Mouse (Mus musculus) forebrain, embryonic 15.5 days (tissue): Measurements from ENCODE around the gene Srsf2. TPM values are rescaled to one million over a fixed set of nuclear protein-coding genes. Genes with fewer than 3 reads are reported as not detected.
"Not testable (repeated sequence)": the region's sequence is repeated elsewhere in the genome, so short reads cannot be mapped to it uniquely, and the experiment has no call there.

Experiments
- ATAC-seq: fragments of 200-750 bp; cut with Nextera tagmentation; replicated peaks from 2 replicates; pipeline ENCODE4 v1.8.0; 2017; ENCODE audit warnings: mild to moderate bottlenecking, moderate TSS enrichment, moderate library complexity
- H3K27ac ChIP-seq: fragments of 300-500 bp; sonication (generic); replicated peaks from 2 replicates; pipeline ENCODE4 v1.5.1; 2015; ENCODE audit warnings: mild to moderate bottlenecking, inconsistent platforms
- H3K27me3 ChIP-seq: fragments of 300-500 bp; sonication (generic); 2 replicates; pipeline ENCODE4 v1.6.1; 2015; ENCODE audit warnings: inconsistent platforms
- H3K36me3 ChIP-seq: fragments of 300-500 bp; sonication (generic); 2 replicates; pipeline ENCODE4 v1.6.1; 2015; ENCODE audit warnings: mild to moderate bottlenecking, inconsistent platforms
- H3K4me1 ChIP-seq: fragments of 300-500 bp; sonication (generic); 2 replicates; pipeline ENCODE4 v1.6.1; 2015; ENCODE audit warnings: inconsistent platforms
- H3K4me2 ChIP-seq: fragments of 300-500 bp; sonication (generic); replicated peaks from 2 replicates; pipeline ENCODE4 v1.6.1; 2015; ENCODE audit warnings: mild to moderate bottlenecking, inconsistent platforms
- H3K4me3 ChIP-seq: fragments of 300-500 bp; sonication (generic); 2 replicates; pipeline ENCODE4 v1.5.1; 2015; ENCODE audit warnings: mild to moderate bottlenecking, inconsistent platforms
- H3K9ac ChIP-seq: fragments of 300-500 bp; sonication (generic); replicated peaks from 2 replicates; pipeline ENCODE4 v1.6.1; 2015; ENCODE audit warnings: mild to moderate bottlenecking, inconsistent platforms
- H3K9me3 ChIP-seq: fragments of 300-500 bp; sonication (generic); 2 replicates; pipeline ENCODE4 v1.6.1; 2016; ENCODE audit warnings: inconsistent platforms
- WGBS: fragments of 180-500 bp; shearing (Covaris S2); methylation state at CpG from one replicate; pipeline ENCODE4 v1.1.7; 2015; ENCODE audit warnings: mixed read lengths; 5-methylcytosine and 5-hydroxymethylcytosine counted together
- polyA plus RNA-seq: library from polyadenylated mRNA; unstranded; fragments of >200 nt; fragmentation: Nextera tagmentation; extraction: Ambion mirVana; gene quantifications from 2 replicates; pipeline ENCODE4 v1.2.1, GENCODE M21; 2015

The Srsf2 gene
- 637 and 680 TPM in 2 replicates for polyA plus RNA-seq

DNA sequence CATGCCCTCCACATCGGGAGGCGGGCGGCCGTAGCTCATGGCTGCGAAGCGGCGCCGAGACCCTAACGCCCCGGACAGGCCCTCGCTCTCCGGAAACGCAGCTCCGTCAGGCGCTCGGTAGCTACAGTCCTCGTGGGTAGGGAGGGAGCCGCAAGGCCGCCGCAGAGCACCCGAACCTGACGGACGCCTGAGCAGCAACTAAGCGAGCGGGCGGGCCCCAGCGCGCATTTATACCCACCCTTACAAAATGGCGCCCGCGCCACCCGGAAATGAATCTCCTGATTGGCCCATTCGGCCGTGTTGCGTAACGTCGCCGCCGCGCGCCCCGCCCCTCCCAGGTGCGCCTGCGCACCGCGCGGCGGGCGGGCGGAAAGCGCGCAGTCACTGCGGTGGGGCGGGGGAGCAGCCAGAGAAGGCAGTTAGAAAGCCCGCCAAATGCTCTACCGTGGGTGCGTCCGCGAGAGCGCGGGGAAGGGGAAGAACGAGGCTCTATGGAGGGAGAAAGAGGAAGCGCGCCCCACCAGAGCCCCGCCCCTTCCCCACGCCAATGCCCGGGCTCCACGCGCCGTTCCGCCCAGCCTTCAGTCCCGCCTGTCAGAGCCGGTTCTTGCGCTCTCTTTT is at the start of gene Srsf2:
Gene Srsf2, minus strand, starts transcription at position 204 of the 621 bp plus-strand sequence.
- H3K9me3 ChIP-seq, result no peaks in the 10 kb centered on the region
- peak within 1 kb of the TSS; percentile 99 for H3K27ac ChIP-seq
- H3K36me3 ChIP-seq, result peaks cover 26% of the 10 kb centered on the region
- peak; percentile 90 for ATAC-seq
- H3K4me3 ChIP-seq, result peak within 1 kb of the TSS; percentile 90
- H3K4me1 ChIP-seq, result peaks cover 47% of the 10 kb centered on the region
- H3K9ac ChIP-seq, result peak within 1 kb of the TSS; percentile 84
- no peaks in the 10 kb centered on the region for H3K27me3 ChIP-seq
- WGBS, result 0% methylated on average over 74 of the region's 74 CpGs
- H3K4me2 ChIP-seq, result peak within 1 kb of the TSS; percentile 84

DNA sequence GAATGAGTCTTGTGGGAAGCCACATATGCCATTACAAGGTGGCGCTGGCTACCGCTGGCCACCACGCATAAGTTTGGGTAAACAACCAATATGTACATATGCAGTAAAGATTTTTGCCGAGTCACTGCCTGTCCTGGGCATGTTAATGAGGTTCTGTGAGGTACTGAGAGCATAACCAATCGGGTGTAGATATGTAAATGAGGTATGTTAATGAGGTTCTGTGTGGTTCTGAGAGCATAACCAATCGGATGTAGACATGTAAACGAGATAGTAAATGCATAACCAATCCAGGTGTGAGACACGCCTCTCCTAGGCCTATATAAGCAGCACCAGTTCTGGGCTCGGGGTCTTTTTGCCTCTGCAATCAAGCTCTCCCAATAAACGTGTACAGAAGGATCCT is 49.7 kb upstream of the Srsf2 start:
- not testable (repeated sequence) for H3K36me3 ChIP-seq, ATAC-seq
- 90% methylated on average over 10 of the region's 10 CpGs for WGBS

DNA sequence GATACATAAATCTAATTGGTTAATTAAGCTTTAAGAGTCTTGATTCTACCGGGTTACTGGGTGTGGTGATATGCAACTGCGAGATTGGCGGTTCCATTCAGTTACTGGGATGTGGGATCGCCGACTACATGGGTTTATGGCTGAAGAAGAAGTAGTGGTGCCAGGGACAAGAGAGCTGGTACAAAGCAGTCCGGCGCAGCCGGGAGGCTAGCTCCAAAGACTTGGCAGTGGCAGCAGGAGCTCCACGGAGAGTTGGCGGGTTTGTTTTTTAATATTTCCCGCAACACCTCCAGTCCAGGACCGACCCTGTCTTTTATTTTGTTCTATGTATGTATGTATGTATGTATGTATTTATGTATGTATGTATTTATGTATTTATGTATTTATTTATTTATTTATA is 46.4 kb upstream of the Srsf2 start:
- no peak overlapping the region for H3K27ac ChIP-seq
- no peak overlapping the region for H3K4me3 ChIP-seq
- H3K4me2 ChIP-seq, result no peak overlapping the region
- H3K27me3 ChIP-seq, result 0 out of 2 replicates have a peak, but pooled peaks cover under 1% of the 10 kb centered on the region
- ATAC-seq, result no peak
- WGBS, result 84% methylated on average over 12 of the region's 12 CpGs
- H3K36me3 ChIP-seq, result no peaks in the 10 kb centered on the region
- H3K9me3 ChIP-seq, result no peaks in the 10 kb centered on the region
- no peaks in the 10 kb centered on the region for H3K4me1 ChIP-seq
- no peak overlapping the region for H3K9ac ChIP-seq

More for the DNA sequence above, 49.7 kb upstream of the Srsf2 start:
- not testable (repeated sequence) for H3K27ac ChIP-seq, H3K9ac ChIP-seq, H3K4me2 ChIP-seq, H3K9me3 ChIP-seq, H3K4me3 ChIP-seq
- Histone ChIP-seq H3K4me1 (peaks cover 11% of the 10 kb centered on the region), H3K27me3 (peaks cover 12% of the 10 kb centered on the region; the same call in 1 of the 2 replicates)

DNA sequence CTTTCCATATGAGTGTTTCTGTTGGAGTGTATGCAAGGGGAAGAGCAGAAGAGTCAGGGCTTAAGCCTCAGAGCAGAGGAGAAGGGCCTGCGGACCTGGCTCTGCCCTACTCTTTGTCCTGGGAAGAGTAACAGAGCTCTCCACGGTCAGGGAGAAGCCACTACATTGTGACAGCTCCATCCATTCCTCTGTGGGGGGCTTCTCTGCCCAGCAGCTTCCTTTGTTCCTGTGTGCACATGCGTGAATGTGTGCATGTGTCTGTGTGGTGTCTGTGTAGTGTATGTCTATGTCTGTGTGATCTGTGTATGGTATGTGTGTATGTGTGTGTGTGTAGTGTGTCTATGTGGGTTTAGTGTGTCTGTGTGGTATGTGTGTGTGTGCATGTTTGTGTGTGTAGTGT is 42.5 kb upstream of the Srsf2 start:
- ATAC-seq, result no peak
- Histone ChIP-seq H3K27ac (no peak overlapping the region), H3K36me3 (no peaks in the 10 kb centered on the region), H3K9ac (no peak overlapping the region), H3K4me1 (peaks cover 4% of the 10 kb centered on the region; the same call in 1 of the 2 replicates), H3K9me3 (no peaks in the 10 kb centered on the region), H3K4me2 (no peak overlapping the region), H3K4me3 (no peak overlapping the region), H3K27me3 (no peaks in the 10 kb centered on the region)
- WGBS, result 46% methylated on average over 3 of the region's 3 CpGs

DNA sequence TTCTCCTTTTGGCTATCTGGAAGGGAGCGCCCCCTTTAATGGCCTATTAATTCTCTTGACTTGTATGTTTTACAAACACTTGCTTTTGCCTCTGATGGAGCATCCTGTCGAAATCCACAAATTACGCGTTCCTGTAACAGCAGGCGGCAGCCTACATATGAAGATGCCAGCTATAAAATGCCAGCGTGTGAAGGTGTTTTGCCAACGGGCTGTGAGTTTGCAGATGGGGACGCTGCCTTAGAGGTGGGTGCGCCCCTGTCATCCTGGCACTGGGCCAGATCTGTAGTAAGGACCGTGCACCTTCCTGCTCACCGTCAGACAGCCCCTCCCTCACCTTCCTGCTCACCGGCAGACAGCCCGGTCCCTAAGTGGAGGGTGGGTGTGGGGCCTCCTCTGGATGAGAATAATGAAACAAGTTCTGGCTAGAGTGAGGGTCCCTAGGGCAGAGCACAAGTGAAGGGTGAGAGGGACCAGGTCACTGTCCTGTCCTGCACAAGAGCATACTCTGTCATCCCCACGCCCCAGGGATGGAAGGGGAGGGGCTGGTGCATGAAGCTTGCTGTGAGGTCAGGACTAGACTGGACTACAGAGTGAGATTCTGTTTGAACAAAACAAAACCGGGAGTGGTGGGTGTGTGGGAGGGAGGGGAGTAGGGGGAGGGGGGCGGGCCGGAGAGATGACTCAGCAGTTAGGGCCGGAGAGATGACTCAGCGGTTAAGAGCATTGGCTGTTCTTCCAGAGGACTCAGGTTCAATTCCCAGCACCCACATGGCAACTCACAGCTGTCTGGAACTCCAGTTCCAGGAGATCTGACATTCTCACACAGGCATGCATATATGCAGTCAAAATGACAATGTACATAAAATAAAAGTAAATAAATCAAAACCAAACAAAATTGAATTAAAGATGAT is 40.9 kb upstream of the Srsf2 start:
- H3K4me1 ChIP-seq, result peaks cover 4% of the 10 kb centered on the region; the same call in 1 of the 2 replicates
- H3K36me3 ChIP-seq, result no peaks in the 10 kb centered on the region
- no peaks in the 10 kb centered on the region for H3K27me3 ChIP-seq
- H3K4me3 ChIP-seq, result no peak overlapping the region
- no peak overlapping the region for H3K9ac ChIP-seq
- no peak for ATAC-seq
- H3K9me3 ChIP-seq, result no peaks in the 10 kb centered on the region
- 67% methylated on average over 19 of the region's 19 CpGs for WGBS
- no peak overlapping the region for H3K4me2 ChIP-seq
- H3K27ac ChIP-seq, result no peak overlapping the region

DNA sequence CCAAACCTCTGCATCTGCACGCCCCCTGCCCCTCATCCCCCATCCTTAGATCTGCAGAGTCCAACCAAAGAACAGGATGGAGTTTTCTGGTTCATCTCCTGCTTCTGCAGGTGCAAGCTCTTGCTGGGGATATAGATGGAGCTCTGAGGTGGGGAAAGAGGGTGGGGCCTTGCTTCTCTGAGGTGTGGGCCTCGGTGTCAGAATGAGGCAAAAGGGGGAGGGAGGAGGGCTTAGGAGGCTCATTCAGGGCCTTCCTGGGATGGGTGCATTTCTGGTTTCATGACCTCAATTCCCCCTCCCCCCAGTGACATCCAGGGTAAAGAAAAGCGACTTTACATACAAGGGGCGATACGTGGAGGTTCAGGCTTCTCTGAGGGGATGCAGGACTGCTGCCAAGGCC is 34.2 kb upstream of the Srsf2 start:
- Histone ChIP-seq H3K27me3 (no peaks in the 10 kb centered on the region), H3K27ac (no peak overlapping the region), H3K9ac (no peak overlapping the region), H3K36me3 (no peaks in the 10 kb centered on the region), H3K4me2 (no peak overlapping the region), H3K9me3 (no peaks in the 10 kb centered on the region), H3K4me3 (no peak overlapping the region), H3K4me1 (peaks cover 8% of the 10 kb centered on the region)
- 69% methylated on average over 5 of the region's 5 CpGs for WGBS
- no peak for ATAC-seq

DNA sequence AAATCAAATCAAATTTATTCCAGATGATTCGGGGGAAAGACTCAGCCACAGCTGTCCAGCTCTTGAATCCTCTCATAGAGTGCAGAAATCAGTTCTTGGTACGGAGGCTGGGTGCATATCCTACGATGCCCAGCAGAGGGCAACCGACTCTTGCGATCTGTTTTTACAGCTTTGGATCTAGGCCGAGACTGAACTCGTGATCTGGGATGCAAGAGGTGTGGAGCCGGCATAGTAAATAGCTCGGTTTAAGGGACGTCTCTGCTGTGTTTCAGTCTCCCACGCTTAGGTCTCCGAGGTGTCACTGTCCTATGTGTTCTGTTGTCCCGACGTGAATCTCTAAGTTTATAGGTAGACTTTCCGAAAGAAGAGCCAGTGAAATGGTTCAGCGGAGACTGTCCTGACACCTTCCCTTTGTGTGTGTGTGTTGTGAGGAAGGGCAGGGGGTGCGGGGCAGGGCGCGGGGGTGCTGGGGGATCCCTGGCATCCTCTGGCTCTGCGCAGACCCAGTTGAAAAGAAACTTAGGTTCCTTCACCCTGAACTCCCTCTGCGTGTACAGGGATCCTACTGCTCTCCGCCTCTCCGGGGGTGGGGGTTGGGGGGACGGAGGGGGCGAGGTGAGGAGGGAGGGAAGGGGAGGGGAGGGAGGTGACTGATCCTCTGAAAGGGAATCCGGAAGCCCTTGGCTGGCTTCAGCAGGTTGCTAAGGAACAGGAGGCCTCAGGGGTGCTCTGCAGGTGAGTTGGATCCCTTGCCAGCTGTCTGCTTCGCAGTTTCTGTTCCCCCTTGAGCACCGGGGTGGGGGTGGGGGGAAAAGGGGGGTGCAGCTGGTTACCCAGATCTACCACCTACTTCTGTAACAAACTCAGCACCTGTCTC is 32.6 kb upstream of the Srsf2 start:
- peaks cover 8% of the 10 kb centered on the region for H3K4me1 ChIP-seq
- H3K27me3 ChIP-seq, result no peaks in the 10 kb centered on the region
- H3K27ac ChIP-seq, result no peak overlapping the region
- peak overlapping the region; percentile 50 for H3K4me2 ChIP-seq
- peak; percentile 51 for ATAC-seq
- peak overlapping the region; percentile 33 for H3K4me3 ChIP-seq
- H3K9ac ChIP-seq, result peak overlapping the region; percentile 35; the same call in 1 of the 2 replicates
- 5% methylated on average over 27 of the region's 28 CpGs for WGBS
- H3K36me3 ChIP-seq, result no peaks in the 10 kb centered on the region
- no peaks in the 10 kb centered on the region for H3K9me3 ChIP-seq

DNA sequence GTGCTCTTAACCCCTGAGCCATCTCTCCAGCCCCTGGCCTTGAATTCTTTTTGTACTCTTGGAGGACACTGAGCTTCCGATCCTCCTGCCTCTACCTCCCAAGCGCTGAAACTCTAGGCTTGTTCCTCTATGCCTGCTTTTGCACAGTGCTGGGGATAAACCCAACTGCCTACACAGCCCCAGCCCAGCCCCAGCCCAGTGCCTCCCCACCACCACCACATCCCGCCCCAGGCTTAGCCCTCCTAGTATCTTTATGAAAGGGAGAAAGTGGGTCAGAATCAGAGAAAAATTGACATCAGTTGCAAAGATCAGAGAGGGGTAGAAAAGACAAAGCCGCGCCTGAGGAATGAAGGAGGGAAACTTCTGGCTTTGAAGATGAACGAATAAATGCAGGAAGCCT is 31.2 kb upstream of the Srsf2 start:
- Histone ChIP-seq H3K9me3 (no peaks in the 10 kb centered on the region), H3K27ac (no peak overlapping the region), H3K4me1 (peaks cover 8% of the 10 kb centered on the region), H3K27me3 (no peaks in the 10 kb centered on the region), H3K4me2 (no peak overlapping the region), H3K9ac (no peak overlapping the region), H3K4me3 (no peak overlapping the region), H3K36me3 (no peaks in the 10 kb centered on the region)
- no peak for ATAC-seq
- 92% methylated on average over 6 of the region's 6 CpGs for WGBS

DNA sequence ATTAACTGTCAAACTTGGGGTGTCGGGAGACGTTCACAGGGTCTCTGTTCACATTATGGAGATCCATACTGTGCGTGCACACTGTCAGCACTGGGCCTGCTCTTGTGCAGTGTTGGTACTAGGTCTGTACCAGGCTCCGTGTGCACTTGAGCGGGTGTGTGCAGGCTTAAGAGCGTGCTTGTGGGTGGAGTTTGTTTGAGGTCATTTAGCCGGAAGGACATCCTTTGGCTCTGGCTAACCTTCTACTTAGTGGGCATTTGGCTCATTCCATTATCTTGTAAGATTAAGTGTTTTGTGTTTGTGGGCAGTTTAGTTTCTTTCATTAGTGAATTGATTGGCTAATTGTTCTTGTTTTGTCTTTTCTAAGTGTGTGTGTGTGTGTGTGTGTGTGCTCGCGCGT is 29.6 kb upstream of the Srsf2 start:
- H3K4me3 ChIP-seq, result no peak overlapping the region
- H3K36me3 ChIP-seq, result no peaks in the 10 kb centered on the region
- H3K27ac ChIP-seq, result no peak overlapping the region
- WGBS, result 76% methylated on average over 10 of the region's 10 CpGs
- no peaks in the 10 kb centered on the region for H3K9me3 ChIP-seq
- no peak overlapping the region for H3K9ac ChIP-seq
- no peak for ATAC-seq
- H3K4me2 ChIP-seq, result no peak overlapping the region
- no peaks in the 10 kb centered on the region for H3K27me3 ChIP-seq
- H3K4me1 ChIP-seq, result peaks cover 8% of the 10 kb centered on the region

DNA sequence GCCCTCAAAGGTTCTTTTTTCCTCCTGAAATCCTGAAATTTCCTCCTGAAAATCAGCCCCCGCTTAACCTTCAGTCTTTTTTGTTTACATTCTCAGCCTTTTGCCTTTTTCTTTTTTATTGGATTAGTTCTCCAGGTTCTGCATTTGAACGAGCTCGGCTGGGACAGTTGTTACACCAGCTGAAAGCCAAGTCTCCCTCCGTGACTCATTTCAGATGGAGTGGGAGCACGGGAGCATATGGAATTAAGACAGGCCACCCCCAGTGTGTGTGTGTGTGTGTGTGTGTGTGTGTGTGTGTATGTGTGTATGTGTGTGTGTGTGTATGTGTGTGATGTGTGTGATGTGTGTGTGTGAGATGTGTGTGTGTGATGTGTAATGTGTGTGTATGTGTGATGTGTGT is 28.5 kb upstream of the Srsf2 start:
- H3K4me1 ChIP-seq, result peaks cover 8% of the 10 kb centered on the region
- H3K36me3 ChIP-seq, result no peaks in the 10 kb centered on the region
- ATAC-seq, result no peak
- no peak overlapping the region for H3K4me3 ChIP-seq
- no peak overlapping the region for H3K4me2 ChIP-seq
- no peak overlapping the region for H3K27ac ChIP-seq
- WGBS, result 49% methylated on average over 5 of the region's 5 CpGs
- H3K27me3 ChIP-seq, result no peaks in the 10 kb centered on the region
- H3K9me3 ChIP-seq, result no peaks in the 10 kb centered on the region
- H3K9ac ChIP-seq, result no peak overlapping the region

DNA sequence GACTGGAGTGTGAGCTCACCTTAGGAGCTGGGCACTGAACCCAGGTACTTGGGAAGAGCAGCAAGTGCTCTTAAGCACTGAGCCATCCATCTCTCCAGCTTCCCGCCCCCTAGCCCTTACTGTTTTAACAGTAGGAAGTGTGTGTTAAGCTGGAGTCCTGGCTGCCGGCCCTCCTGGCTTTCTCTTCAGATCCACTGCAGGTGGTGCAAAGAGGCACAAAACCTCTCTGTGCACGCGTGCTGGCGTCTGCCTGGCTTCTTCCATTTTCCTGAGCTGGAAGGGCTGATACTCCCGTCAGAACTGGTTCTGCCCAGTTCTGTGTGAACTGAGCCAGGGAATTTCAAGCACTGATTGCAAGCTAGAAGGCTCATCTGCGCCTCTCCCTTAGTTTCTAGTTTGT is 27.9 kb upstream of the Srsf2 start:
- no peaks in the 10 kb centered on the region for H3K36me3 ChIP-seq
- H3K9ac ChIP-seq, result no peak overlapping the region
- no peaks in the 10 kb centered on the region for H3K9me3 ChIP-seq
- ATAC-seq, result no peak
- no peak overlapping the region for H3K4me3 ChIP-seq
- peaks cover 5% of the 10 kb centered on the region for H3K4me1 ChIP-seq
- H3K27me3 ChIP-seq, result no peaks in the 10 kb centered on the region
- WGBS, result 53% methylated on average over 7 of the region's 7 CpGs
- H3K4me2 ChIP-seq, result no peak overlapping the region
- no peak overlapping the region for H3K27ac ChIP-seq

DNA sequence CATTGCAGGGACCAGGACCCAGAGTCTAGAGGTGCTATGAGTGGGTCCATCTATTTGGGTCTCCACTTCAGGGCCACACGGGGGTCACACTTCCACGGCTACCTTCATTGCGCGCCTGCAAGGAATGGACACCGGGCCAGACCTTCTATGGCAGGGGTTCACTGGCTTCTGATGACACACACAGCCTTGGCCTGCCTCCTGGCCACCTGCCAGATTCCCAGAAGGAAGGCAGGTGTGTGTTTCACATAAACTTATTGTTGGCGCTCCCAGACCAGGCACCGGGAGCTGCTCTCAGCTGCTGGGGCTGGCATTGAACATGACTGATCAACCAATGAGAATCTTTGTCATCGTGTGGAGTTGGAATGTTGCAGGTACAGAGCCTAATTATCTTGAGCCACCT is 25.6 kb upstream of the Srsf2 start:
- WGBS, result 90% methylated on average over 8 of the region's 8 CpGs

More for the DNA sequence above, 25.6 kb upstream of the Srsf2 start:
- Histone ChIP-seq H3K36me3 (peaks cover 17% of the 10 kb centered on the region), H3K4me3 (no peak overlapping the region), H3K4me1 (no peaks in the 10 kb centered on the region), H3K9ac (no peak overlapping the region), H3K27me3 (no peaks in the 10 kb centered on the region), H3K4me2 (no peak overlapping the region), H3K27ac (no peak overlapping the region), H3K9me3 (no peaks in the 10 kb centered on the region)
- no peak for ATAC-seq
